Mouse (Mus musculus) macrophage (primary cell): ENCODE data around the gene Morc2a. TPM values are rescaled to one million over a fixed set of nuclear protein-coding genes. Genes with fewer than 3 reads are reported as not detected.

Experiments
- H3K27ac ChIP-seq: fragments of 350-480 bp; formaldehyde crosslinking; 2 replicates; pipeline ENCODE4 v1.9.0; 2021
- H3K36me3 ChIP-seq: fragments of 350-480 bp; formaldehyde crosslinking; 2 replicates; pipeline ENCODE4 v1.9.0; 2021; ENCODE audit errors: inconsistent target
- H3K4me3 ChIP-seq: fragments of 350-480 bp; formaldehyde crosslinking; 2 replicates; pipeline ENCODE4 v1.9.0; 2021; ENCODE audit errors: inconsistent target
- H3K79me2 ChIP-seq: fragments of 350-480 bp; formaldehyde crosslinking; 2 replicates; pipeline ENCODE4 v1.9.0; 2021; ENCODE audit errors: inconsistent target
- WGBS: methylation state at CpG from one replicate; pipeline ENCODE4 v1.1.7; 2026; ENCODE audit warnings: inconsistent platforms; ENCODE audit not compliant: missing documents; 5-methylcytosine and 5-hydroxymethylcytosine counted together
- polyA plus RNA-seq: library from polyadenylated mRNA; stranded (reverse); fragments of 250-400 nt; gene quantifications from 3 replicates; pipeline ENCODE4 v1.2.4, GENCODE M21; 2018; ENCODE audit warnings: inconsistent platforms

Gene Morc2a
- polyA plus RNA-seq, 1 experiment from 2014 or later = 23.7 TPM

DNA sequence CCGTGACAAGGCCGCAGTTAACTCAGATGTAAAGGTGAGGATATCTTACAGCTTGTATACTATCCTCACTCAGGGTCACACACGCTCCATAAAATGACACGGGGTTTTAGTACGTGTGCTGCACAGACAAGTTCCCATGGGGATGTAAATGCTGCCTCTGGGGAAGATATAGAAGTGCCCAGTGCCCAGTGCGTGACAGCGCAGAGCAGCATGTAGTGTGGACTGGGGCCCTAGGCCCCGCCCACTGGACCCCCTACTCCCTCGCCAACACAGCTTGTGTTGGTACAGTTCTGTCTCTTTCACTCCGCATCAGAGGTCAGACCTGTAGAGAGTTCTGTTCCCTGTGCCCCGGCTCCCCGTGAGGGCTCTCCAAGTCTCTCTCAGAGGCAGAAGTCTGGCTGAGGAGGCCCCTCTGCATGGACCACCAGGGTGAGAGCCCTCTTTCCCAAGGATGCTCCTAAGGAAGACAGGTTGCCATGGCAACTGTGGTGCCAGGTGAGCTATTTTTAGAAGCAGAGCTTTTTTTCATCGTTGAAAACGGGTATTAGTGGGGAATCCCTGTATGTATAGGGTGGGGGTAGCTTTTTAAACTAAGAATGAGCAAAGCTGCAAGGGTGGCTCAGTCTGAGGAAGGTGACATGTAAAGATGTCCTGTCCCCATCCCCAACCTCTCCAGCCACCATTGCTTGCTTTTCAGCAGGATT lies 85.1 kb downstream of the Morc2a start:
- H3K27ac ChIP-seq = no peak overlapping the region
- H3K36me3 ChIP-seq = no peaks in the 10 kb centered on the region
- no peak overlapping the region for H3K4me3 ChIP-seq
- H3K79me2 ChIP-seq = no peaks in the 10 kb centered on the region
- 89% methylated on average over 14 of the region's 14 CpGs for WGBS

DNA sequence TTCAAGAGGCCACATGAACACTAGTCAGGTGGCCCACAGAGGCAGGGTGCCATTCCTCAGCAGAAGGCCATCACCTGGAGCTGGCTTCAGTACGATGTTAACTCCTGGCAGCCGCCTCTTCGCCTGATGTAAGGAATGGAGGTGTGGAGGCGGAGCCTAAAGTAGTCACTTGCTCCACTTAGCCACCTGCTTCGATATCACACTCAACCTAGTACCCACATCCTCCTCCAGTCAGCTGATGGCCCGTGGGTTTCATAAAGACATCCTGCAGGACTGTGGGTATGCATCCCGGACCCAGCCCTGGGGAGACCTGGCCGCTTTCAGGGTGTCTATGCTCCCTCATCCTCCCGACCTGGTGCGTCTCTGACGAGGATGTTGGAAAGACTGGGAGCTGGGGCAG lies 86.7 kb downstream of the Morc2a start:
- Histone ChIP-seq H3K27ac (no peak overlapping the region), H3K4me3 (no peak overlapping the region), H3K36me3 (no peaks in the 10 kb centered on the region), H3K79me2 (no peaks in the 10 kb centered on the region)
- 82% methylated on average over 11 of the region's 11 CpGs for WGBS

DNA sequence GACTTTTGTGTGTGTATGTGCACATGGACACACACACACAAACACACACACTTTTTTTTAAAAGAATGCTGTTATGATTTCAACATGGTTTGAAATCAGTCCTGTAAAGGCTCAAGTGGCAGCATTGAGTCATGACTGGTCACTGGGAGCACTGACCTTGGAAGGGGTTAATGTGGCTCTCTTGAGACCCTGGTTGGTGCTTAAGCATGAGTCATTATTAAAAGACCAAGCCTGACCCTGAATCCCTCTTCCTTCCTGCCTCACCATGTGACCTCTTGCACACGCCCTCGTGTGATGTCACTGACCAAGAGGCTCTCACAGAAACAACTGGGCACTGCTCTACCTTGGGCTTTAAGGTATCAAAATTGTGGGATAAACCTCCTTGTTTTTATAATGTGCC lies 89.8 kb downstream of the Morc2a start:
- H3K79me2 ChIP-seq = no peaks in the 10 kb centered on the region
- no peaks in the 10 kb centered on the region for H3K36me3 ChIP-seq
- H3K27ac ChIP-seq = no peak overlapping the region
- WGBS = 69% methylated on average over 2 of the region's 2 CpGs
- H3K4me3 ChIP-seq = no peak overlapping the region

Other genes starting within 250 kb of the Morc2a start
- gene Limk2, start 240.0 kb upstream of the Morc2a start, polyA plus RNA-seq = 8.2 to 9.5 TPM (median 9.2 TPM) in 3 replicates
- 19.6 to 25.4 TPM (median 23.5 TPM) in 3 replicates for gene Rnf185, start 196.8 kb upstream of the Morc2a start, polyA plus RNA-seq
- not detected in 3 replicates for gene Pla2g3, start 160.9 kb upstream of the Morc2a start, polyA plus RNA-seq
- 2.0 to 6.6 TPM (median 3.0 TPM) in 3 replicates for gene Inpp5j, start 144.4 kb upstream of the Morc2a start, polyA plus RNA-seq
- 28.1 to 36.0 TPM (median 29.1 TPM) in 3 replicates for gene Selenom, start 134.5 kb upstream of the Morc2a start, polyA plus RNA-seq
- 0.61 to 1.7 TPM (median 1.2 TPM) in 3 replicates for gene Smtn, start 108.6 kb upstream of the Morc2a start, polyA plus RNA-seq
- 11.1 to 28.2 TPM (median 13.4 TPM) in 3 replicates for gene Osbp2, start 214.7 kb downstream of the Morc2a start, polyA plus RNA-seq
- gene 4921536K21Rik, start 245.9 kb downstream of the Morc2a start, polyA plus RNA-seq = 0.23 to 0.27 TPM (median 0.26 TPM) in 3 replicates
- gene Dusp18, start 246.0 kb downstream of the Morc2a start, polyA plus RNA-seq = 1.5 to 2.8 TPM (median 1.5 TPM) in 3 replicates